Mouse (Mus musculus): Measurements from ENCODE around the gene Rhox4f. TPM values are rescaled to one million over a fixed set of nuclear protein-coding genes. Genes with fewer than 3 reads are reported as not detected.
"Not testable (repeated sequence)": the region's sequence is repeated elsewhere in the genome, so short reads cannot be mapped to it uniquely, and the experiment has no call there.

Rhox4f gene
- not detected in 2 replicates for polyA plus RNA-seq (2015; fragmentation: Nextera tagmentation; extraction: Ambion mirVana)

DNA sequence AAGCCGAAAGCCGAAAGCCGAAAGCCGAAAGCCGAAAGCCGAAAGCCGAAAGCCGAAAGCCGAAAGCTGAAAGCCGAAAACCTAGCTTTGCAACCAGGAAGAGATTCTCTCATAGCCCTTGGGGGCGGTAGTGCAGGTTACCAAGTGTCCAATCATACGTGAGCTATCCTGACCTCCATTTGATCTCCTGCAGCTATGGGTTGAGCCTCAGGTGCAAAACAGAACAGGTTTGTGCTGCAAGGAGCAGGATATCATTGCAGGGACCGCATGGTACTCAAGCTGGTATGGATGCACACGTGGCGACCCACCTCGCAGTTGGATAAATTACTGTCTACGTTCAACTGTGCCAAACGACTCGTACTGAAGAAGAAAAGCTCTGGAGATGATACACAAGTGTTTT lies at the start of gene Rhox4f:
TSS of gene Rhox4f (minus strand) at position 101 of the 400 bp plus-strand sequence.
- not testable (repeated sequence) for ATAC-seq (ENCODE audit: low read depth); H3K4me3 ChIP-seq (ENCODE audit: low read length); H3K4me1 ChIP-seq (replicated peaks; ENCODE audit: control insufficient read depth, insufficient read depth, low read length); H3K27me3 ChIP-seq (ENCODE audit: control insufficient read depth, insufficient read depth, low read depth, low read length); H3K4me2 ChIP-seq (ENCODE audit: low read depth, low read length); H3K9me3 ChIP-seq (ENCODE audit: control insufficient read depth, low read length); H3K36me3 ChIP-seq (ENCODE audit: control insufficient read depth, insufficient read depth, low read length); H3K9ac ChIP-seq (ENCODE audit: low read length); H3K27ac ChIP-seq (ENCODE audit: low read length)
- WGBS, result 96% methylated on average over 15 of the region's 19 CpGs

DNA sequence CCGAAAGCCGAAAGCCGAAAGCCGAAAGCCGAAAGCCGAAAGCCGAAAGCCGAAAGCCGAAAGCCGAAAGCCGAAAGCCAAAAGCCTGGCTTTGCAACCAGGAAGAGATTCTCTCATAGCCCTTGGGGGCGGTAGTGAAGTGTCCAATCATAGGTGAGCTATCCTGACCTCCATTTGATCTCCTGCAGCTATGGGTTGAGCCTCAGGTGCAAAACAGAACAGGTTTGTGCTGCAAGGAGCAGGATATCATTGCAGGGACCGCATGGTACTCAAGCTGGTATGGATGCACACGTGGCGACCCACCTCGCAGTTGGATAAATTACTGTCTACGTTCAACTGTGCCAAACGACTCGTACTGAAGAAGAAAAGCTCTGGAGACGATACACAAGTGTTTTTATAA lies 43.7 kb upstream of the Rhox4f start, which contains the start of gene Rhox4g:
TSS of gene Rhox4g (minus strand) at position 101 of the 400 bp plus-strand sequence.
- not testable (repeated sequence) for H3K4me1 ChIP-seq (replicated peaks; ENCODE audit: control insufficient read depth, insufficient read depth, low read length); H3K9ac ChIP-seq (ENCODE audit: low read length); H3K27ac ChIP-seq (ENCODE audit: low read length); H3K27me3 ChIP-seq (ENCODE audit: control insufficient read depth, insufficient read depth, low read depth, low read length); ATAC-seq (ENCODE audit: low read depth); H3K36me3 ChIP-seq (ENCODE audit: control insufficient read depth, insufficient read depth, low read length); H3K4me3 ChIP-seq (ENCODE audit: low read length); H3K9me3 ChIP-seq (ENCODE audit: control insufficient read depth, low read length); H3K4me2 ChIP-seq (ENCODE audit: low read depth, low read length)
- WGBS, result 86% methylated on average over 16 of the region's 20 CpGs

DNA sequence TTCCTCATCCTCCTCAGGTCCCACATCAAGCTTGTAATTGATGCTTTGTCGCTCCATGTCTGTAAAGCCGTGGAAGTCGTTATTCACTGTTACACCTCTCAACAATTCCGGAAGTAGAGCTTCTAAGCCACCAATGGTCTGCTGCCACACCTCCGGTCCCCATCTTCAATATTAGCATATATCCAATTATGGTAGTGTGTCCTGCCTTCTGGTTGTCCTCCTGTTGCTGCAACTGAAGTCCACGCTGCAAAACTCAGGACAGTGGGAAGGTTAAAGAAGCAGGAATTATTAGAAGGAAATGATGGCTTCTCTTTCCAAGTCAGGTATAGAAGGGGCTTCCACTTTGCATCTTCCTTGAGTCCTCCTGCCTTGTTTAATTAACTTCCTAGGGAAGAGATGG lies 35.9 kb upstream of the Rhox4f start, which contains the start of gene Rhox2g:
TSS of gene Rhox2g (minus strand) at position 101 of the 400 bp plus-strand sequence.
- WGBS, result 90% methylated on average over 6 of the region's 6 CpGs
- not testable (repeated sequence) for H3K27ac ChIP-seq (ENCODE audit: low read length); H3K36me3 ChIP-seq (ENCODE audit: control insufficient read depth, insufficient read depth, low read length); H3K4me3 ChIP-seq (ENCODE audit: low read length); H3K4me2 ChIP-seq (ENCODE audit: low read depth, low read length); H3K27me3 ChIP-seq (ENCODE audit: control insufficient read depth, insufficient read depth, low read depth, low read length); ATAC-seq (ENCODE audit: low read depth); H3K4me1 ChIP-seq (replicated peaks; ENCODE audit: control insufficient read depth, insufficient read depth, low read length); H3K9ac ChIP-seq (ENCODE audit: low read length); H3K9me3 ChIP-seq (ENCODE audit: control insufficient read depth, low read length)

DNA sequence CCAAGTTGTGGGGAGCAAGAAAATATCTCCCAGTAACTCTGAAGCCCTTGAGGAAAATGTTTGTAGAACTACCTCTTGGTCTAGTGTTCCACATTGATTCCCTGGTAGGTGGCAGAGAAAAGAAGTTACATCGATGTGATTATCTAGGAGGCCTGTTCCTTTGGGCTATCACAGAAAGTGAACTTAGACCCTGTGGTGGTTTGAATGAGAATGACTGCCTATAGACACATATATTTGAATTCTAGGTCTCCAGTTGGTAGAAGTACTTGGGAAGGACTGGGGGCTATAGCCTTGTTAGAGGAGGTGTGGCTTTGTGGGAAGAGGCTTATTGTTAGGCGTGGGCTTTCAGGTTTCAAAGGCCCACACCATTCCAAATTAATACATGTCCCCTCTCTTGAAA lies 21.0 kb upstream of the Rhox4f start, which contains the start of gene Rhox3g:
TSS of gene Rhox3g (minus strand) at position 101 of the 400 bp plus-strand sequence.
- not testable (repeated sequence) for H3K27ac ChIP-seq (ENCODE audit: low read length); H3K4me3 ChIP-seq (ENCODE audit: low read length); H3K4me2 ChIP-seq (ENCODE audit: low read depth, low read length); H3K9me3 ChIP-seq (ENCODE audit: control insufficient read depth, low read length); H3K9ac ChIP-seq (ENCODE audit: low read length); ATAC-seq (ENCODE audit: low read depth); H3K27me3 ChIP-seq (ENCODE audit: control insufficient read depth, insufficient read depth, low read depth, low read length); H3K36me3 ChIP-seq (ENCODE audit: control insufficient read depth, insufficient read depth, low read length); H3K4me1 ChIP-seq (replicated peaks; ENCODE audit: control insufficient read depth, insufficient read depth, low read length)
- WGBS, result 80% methylated on average over 2 of the region's 2 CpGs

DNA sequence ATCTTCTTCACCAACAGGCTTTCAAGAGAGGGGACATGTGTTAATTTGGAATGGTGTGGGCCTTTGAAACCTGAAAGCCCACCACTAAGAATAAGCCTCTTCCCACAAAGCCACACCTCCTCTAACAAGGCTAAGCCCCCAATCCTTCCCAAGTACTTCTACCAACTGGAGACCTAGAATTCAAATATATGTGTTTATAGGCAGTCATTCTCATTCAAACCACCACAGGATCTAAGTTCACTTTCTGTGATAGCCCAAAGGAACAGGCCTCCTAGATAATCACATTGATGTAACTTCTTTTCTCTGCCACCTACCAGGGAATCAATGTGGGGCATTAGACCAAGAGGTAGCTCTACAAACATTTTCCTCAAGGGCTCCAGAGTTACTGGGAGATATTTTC lies 26.8 kb downstream of the Rhox4f start, which contains the start of gene Rhox3f:
TSS of gene Rhox3f (plus strand) at position 301 of the 400 bp plus-strand sequence.
- not testable (repeated sequence) for H3K27me3 ChIP-seq (ENCODE audit: control insufficient read depth, insufficient read depth, low read depth, low read length); H3K4me2 ChIP-seq (ENCODE audit: low read depth, low read length); H3K36me3 ChIP-seq (ENCODE audit: control insufficient read depth, insufficient read depth, low read length); ATAC-seq (ENCODE audit: low read depth); H3K4me1 ChIP-seq (replicated peaks; ENCODE audit: control insufficient read depth, insufficient read depth, low read length); H3K27ac ChIP-seq (ENCODE audit: low read length); H3K9ac ChIP-seq (ENCODE audit: low read length); H3K4me3 ChIP-seq (ENCODE audit: low read length); H3K9me3 ChIP-seq (ENCODE audit: control insufficient read depth, low read length)

DNA sequence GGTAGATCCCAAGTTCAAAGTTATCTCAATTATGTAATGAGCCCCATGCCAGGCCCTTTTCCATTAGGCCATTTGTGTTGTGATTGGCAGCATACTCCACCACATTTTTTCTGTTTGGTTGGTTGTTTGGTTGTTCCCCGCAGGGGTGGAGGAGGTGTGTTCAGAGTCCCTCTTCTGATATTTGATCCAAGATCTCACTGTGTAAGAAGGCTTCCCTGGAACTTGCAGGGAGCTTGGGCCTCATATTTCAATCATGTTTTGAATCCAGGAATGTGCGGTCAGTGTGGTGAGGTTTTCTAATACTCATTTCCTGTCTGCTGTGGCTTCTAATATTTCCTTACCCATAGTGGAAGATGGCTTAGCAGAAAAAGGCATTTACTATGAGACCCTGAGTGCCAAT lies 34.9 kb downstream of the Rhox4f start:
- H3K9me3 ChIP-seq (ENCODE audit: control insufficient read depth, low read length), result not testable (repeated sequence)

DNA sequence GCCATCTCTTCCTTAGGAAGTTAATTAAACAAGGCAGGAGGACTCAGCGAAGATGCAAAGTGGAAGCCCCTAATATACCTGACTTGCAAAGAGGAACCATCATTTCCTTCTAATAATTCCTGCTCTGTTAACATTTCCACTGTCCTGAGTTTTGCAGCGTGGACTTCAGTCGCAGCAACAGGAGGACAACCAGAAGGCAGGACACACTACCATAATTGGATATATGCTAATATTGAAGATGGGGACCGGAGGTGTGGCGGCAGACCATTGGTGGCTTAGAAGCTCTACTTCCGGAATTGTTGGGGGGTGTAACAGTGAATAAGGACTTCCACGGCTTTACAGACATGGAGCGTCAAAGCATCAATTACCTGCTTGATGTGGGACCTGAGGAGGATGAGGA lies 36.4 kb downstream of the Rhox4f start, which contains the start of gene Rhox2f:
TSS of gene Rhox2f (plus strand) at position 301 of the 400 bp plus-strand sequence.
- not testable (repeated sequence) for ATAC-seq (ENCODE audit: low read depth); H3K9ac ChIP-seq (ENCODE audit: low read length); H3K4me1 ChIP-seq (replicated peaks; ENCODE audit: control insufficient read depth, insufficient read depth, low read length); H3K4me3 ChIP-seq (ENCODE audit: low read length); H3K4me2 ChIP-seq (ENCODE audit: low read depth, low read length); H3K9me3 ChIP-seq (ENCODE audit: control insufficient read depth, low read length); H3K36me3 ChIP-seq (ENCODE audit: control insufficient read depth, insufficient read depth, low read length); H3K27me3 ChIP-seq (ENCODE audit: control insufficient read depth, insufficient read depth, low read depth, low read length); H3K27ac ChIP-seq (ENCODE audit: low read length)
- WGBS, result 87% methylated on average over 5 of the region's 8 CpGs

More for the DNA sequence above, 34.9 kb downstream of the Rhox4f start:
- not testable (repeated sequence) for H3K9ac ChIP-seq (ENCODE audit: low read length); H3K27ac ChIP-seq (ENCODE audit: low read length); H3K27me3 ChIP-seq (ENCODE audit: control insufficient read depth, insufficient read depth, low read depth, low read length); H3K4me3 ChIP-seq (ENCODE audit: low read length); H3K4me2 ChIP-seq (ENCODE audit: low read depth, low read length); H3K4me1 ChIP-seq (replicated peaks; ENCODE audit: control insufficient read depth, insufficient read depth, low read length); H3K36me3 ChIP-seq (ENCODE audit: control insufficient read depth, insufficient read depth, low read length); ATAC-seq (ENCODE audit: low read depth)
- WGBS, result 48% methylated on average over 2 of the region's 2 CpGs

DNA sequence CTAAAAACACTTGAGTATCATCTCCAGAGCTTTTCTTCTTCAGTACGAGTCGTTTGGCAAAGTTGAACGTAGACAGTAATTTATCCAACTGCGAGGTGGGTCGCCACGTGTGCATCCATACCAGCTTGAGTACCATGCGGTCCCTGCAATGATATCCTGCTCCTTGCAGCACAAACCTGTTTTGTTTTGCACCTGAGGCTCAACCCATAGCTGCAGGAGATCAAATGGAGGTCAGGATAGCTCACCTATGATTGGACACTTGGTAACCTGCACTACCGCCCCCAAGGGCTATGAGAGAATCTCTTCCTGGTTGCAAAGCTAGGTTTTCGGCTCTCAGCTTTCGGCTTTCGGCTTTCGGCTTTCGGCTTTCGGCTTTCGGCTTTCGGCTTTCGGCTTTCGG lies 50.4 kb downstream of the Rhox4f start, which contains the start of gene Rhox4e:
TSS of gene Rhox4e (plus strand) at position 301 of the 400 bp plus-strand sequence.
- H3K4me3 ChIP-seq (ENCODE audit: low read length); ATAC-seq (ENCODE audit: low read depth); H3K36me3 ChIP-seq (ENCODE audit: control insufficient read depth, insufficient read depth, low read length); H3K27me3 ChIP-seq (ENCODE audit: control insufficient read depth, insufficient read depth, low read depth, low read length); H3K27ac ChIP-seq (ENCODE audit: low read length); H3K4me1 ChIP-seq (replicated peaks; ENCODE audit: control insufficient read depth, insufficient read depth, low read length); H3K9ac ChIP-seq (ENCODE audit: low read length); H3K9me3 ChIP-seq (ENCODE audit: control insufficient read depth, low read length); H3K4me2 ChIP-seq (ENCODE audit: low read depth, low read length): not testable (repeated sequence)
- WGBS, result 81% methylated on average over 10 of the region's 18 CpGs

All from lung, embryonic 16.5 days (tissue).